Mouse (Mus musculus) heart, postnatal 14 days (tissue): ENCODE results near the gene Kat6b. TPM values are rescaled to one million over a fixed set of nuclear protein-coding genes. Genes with fewer than 3 reads are reported as not detected.

Experiments used
- DNase-seq, 2 experiments: peaks; one replicate each; pipeline ENCODE4 v3.0.0; 2021 to 2022
- intact Hi-C: fragments of 180-260 bp; cut with DNase I; formaldehyde crosslinking; loops from one replicate; pipeline ENCODE4 v1.15.1; 2025
- total RNA-seq, 2 experiments: library from RNA; stranded (reverse); gene quantifications; 2 replicates each; pipeline ENCODE4 v1.2.3; 2021

Gene Kat6b
- total RNA-seq, 2 experiments from 2014 or later: 33.5 to 38.4 TPM

DNA sequence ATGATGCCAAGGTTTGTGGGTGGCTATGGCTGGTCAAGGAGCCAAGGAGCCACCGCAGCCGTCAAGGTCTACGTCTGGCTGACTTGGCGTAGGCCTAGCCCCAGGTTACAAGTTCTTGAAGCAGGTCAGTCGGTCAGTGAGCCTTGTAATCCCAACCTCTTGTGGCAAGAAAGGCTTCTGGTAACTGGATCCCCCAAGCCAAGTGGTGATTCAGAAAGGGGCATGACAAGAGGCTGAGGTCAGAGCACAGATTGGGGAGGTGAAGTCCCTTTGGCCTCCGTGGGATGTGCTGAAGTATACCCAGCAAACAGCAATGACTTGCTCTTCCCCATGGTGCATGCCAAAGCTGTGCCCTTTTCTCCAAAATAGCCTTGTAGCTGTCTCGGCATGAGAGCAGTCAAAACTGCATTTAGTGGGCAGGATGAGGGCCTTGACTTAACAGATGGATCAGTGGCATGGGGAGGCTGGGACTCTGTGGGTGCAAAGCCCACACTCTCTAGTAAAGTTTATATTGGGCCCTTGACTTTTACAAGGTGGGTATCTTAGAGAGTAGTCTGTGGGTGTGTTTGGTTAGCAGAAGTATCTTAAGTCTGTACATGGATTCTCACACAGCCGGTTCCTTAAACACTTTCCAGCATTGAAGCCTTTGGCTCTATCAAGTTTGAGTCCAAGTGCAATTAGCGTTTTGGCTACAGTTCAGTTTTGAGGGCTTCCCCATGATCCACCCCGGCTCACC is 204.3 kb downstream of the Kat6b start:
- intact Hi-C loops: no loop called here
- no peak for DNase-seq

DNA sequence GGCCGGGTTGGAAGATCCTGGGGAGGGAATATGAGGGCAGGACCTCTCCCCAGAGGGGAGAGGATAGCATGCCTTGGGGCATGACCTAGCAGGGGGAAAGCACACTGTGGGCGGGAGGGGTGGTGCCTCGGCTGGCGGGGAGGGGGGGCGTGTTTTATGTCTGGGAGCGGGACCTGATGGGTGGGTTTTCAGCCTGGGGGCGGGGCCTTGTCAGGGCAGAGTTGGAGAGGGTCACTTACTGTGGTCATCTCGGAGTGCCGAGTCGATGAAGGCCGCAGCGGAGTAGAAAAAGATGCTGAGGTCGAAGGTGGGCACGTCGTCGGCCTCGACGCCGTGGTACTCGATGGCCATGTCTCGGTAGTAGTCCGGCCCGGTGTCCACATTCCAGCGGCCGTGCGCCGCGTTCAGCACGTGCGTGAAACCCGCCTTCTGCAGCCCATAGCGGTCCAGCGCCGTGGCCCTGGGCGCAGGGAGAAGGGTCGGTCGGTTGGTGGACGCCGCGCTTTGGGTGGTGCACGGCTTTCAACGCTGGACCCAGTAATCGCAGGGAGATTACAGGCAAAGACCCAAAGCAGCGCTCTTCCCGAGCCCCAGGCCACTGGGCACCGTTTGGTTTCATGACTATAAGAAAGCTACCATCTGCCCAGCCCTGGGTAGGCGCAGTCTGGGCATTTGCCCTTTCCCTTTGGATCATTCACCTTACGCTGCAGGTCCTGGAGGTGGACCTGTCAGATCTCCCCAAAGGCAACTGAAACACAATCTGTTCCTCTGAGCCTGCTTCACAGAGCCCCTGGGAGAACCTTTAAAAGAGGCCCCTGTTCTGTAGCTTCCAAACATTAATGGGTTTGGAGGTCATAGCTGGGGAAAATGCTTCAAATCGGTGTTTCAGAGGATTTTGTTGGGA is 205.4 kb downstream of the Kat6b start:
- intact Hi-C loops: no loop called here
- no peak for DNase-seq

DNA sequence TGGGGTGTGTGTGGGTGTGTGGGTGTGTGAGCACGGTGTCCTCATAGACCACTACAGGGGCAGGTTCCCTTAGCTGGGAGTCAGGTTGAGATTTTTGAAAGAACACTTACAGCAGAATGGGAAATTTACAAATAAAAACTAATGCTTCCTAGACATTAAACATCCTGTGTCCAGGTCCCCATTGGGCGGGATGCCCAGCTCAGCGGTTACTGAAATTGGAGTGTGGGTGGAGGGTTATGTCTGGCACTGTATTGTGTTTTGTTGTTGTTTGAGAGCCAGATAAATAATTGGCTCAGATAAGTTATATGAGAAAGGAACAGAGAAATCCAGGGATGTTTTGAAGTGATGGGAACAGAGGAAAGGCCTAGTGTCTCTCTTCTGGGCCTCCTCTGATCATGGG is 209.8 kb downstream of the Kat6b start:
- intact Hi-C loops: no loop called here
- DNase-seq: no peak

DNA sequence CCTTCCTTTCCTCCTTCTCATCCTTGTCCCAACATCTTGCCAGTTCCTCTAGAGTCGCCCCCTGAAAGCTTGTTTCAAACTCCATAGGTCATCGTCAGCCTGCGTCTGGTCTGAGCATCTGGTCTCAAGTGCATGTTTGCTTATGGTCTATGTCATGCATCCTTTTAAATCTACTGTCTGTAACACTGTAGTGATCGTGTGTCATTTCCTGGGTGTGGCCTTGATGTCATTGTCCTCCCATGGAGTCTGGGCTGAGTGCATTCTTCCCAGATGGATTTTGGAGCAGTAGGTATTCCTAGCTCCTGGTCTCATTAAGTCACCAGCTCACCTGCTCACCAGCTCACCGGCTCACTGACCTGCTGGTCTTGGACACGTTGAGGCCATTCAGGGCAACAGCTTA is 213.8 kb downstream of the Kat6b start:
- intact Hi-C loops: loop anchor here (5.0 kb wide), 1 partner anchor 47 kb away; no protein-coding TSS in a partner anchor
- DNase-seq: no peak

DNA sequence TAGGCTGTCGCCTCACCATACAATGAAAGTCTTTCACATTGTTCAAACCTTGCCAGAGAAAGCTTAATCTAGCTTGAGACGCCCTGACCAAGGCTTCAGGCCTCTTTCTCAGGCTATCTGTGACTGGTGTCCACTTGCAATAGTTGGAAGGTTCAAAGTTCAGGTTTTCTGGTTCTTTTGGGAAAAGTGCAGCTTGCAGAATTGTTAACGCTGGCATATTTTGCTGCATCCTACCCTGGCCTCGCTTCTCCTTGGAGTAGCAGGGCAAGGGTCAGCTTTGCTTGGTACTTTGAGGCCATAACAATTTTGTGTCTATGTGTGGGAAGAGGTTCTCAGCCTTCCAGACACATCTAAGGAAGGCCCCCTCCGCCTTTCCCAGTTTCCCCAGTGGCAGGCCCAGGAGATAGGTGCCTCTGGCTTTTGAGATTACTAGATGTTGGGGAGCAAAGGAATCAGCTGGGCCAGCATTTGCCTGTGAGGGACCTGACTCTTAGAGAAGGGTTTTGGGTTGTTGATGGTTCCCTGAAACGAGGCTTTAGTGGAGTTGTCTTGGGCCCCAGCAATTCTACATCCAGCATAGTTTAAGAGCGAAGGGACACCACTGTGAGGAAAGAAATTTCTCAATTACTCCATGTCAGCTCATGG is 215.1 kb downstream of the Kat6b start:
- intact Hi-C loops: loop anchor here (5.0 kb wide), 1 partner anchor 46 kb away; no protein-coding TSS in a partner anchor
- DNase-seq: no peak

DNA sequence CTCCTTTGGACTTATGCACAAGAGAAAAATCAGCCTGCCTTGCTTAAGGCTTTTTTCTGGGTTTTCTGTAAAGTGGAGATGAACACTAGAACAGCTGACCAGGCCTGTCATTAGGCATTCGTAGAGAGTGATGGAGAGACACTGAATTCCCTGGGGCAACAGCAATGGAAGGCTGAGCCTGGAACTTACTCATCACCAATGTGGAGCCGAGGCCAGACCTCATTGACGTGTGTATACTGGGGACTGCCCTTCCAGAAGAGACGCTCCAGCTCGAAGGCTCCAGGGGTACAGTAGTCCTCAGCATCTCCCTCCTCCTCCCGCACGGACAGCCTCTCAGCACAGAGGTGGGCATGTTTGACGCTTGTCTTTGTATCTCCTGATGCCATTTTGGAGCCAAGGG is 221.5 kb downstream of the Kat6b start:
- DNase-seq: no peak
- intact Hi-C loops: no loop called here

DNA sequence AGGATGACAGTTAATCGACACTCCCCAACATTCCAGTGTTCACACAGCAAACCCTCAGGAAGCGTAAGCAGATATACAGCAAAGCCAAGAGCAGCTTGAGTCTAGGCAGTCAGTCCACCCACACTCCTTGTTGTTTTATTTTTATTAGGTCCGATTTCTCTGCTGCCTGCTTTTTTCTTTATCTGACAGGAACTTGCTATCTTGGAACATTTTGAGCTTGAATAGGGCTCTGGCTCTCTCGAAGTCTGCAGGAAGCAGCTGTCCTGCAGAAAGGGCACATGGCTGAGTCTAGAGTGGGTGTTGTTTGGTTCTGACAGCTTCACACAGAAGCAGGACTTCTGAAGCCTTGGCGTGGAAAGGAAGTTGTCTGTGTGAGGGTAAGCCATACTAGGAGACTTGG is 222.0 kb downstream of the Kat6b start:
- intact Hi-C loops: no loop called here
- peak; percentile 21 to 24 for DNase-seq

DNA sequence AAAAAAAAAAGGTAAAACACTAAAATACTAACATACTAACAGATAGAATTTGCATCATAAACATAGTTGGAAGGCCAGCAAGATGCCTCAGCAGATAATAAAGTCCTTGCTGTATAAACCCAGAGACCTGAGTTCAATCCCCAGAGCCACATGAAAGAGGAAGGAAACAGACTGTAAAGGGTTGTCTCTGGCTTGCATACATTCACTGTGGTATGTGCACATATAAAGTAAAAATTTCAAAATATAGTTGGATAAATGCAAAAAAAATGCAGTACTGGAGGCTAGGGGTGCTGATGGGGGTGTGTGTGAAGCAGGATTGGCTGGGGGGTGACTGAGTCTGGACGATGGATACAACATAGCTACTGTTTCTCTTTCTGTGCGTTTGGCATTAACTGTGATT is 224.2 kb downstream of the Kat6b start:
- intact Hi-C loops: no loop called here
- no peak for DNase-seq

DNA sequence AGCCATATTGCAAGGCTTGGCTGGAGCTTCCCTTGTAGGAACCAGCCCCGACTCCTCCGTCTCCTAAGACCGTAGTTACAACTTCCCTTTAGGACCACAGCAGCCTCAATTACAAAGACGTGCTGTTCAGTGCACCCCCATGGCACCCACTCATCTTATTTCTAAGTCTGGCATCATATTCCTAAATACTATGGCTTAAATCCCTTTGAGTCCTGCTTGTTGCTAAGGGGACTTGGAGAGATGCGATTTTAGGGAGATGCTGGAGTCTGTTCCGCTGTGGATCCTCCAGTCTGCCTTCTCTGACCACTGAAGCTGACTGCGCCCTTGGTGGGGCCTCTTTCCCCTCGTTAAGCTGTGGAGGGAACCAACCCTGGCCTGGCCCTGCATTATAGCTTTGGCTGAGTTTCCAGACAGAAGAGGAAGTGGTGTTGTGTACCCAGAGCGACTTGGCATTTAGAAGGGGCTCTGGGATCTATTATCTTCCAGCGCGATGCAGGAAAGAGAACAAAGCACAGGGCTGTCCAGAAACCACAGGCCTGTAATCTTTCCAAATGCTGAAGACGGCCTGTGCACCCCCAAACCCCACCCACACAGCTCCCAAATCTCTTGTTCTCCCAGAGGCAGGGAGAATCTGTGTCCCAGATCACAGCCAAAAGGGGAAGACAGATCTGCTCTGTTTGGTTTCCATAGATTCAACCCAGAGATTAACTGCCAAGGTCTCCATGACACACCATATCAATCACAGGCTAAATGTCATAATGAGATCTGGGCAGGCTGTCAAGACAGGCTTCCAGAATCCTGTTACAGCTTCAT is 225.7 kb downstream of the Kat6b start:
- peak; percentile 29 to 49 for DNase-seq
- intact Hi-C loops: no loop called here

DNA sequence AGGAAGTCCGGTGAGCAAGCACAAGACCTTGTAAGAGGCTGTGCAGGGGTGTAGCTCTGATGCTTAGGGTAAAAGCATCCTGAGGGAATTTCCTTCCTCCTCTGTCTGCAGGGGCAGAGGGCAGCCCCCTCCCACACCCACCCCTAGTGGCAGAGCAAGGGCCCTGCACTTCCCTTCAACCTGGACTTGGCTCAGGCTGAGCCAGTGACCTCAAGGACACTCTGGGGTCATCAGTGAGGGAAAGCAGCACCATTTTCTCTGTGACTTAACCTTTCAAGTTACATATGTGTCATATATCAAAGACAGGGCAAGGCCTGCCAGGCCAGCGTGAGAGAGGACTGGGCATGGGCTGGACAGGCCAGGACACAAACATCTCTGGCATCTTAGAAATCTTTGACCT is 228.3 kb downstream of the Kat6b start:
- intact Hi-C loops: no loop called here
- DNase-seq: no peak

DNA sequence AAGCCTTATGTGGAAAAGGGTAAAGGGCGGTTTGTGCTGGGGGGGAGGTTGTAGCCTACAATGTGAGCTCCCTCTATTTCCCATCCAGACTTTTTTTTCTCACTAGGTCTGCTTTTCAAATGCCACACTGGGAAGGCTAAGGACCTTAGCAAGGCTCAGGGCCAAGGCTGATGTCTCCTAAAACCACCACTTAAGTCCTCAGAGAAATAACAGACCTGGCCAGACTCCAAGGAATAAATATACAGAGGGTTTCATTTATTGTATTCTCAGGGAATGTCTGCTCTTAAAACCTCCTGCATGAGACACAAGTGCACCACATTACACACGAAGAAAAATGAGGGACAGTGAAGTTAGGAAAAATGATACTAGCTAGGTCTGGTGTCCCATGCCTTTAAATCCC is 230.0 kb downstream of the Kat6b start:
- intact Hi-C loops: no loop called here
- no peak for DNase-seq

DNA sequence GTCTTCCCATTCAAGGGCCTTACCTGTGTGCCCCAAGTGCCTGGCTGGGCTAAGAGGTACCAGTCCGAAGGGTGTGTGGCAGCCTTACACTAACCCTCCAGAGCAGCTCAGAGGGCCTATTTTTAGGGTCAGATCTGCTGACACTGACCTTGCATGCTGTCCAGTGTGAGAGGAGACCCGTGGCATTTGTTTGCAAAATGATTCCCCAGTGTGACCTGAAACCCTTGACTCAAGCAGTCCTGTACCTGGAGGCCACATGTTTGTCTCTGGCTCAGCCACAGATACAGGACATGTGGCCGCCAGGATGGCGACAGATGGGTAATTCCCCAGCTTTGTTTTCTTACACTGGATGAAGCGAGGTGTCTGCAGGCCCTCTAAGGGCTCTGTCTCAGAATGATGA is 233.3 kb downstream of the Kat6b start, which contains the start of gene Dupd1:
Dupd1 (minus strand) TSS at position 91 of the 400 bp plus-strand sequence.
- intact Hi-C loops: no loop called here
- no peak for DNase-seq

DNA sequence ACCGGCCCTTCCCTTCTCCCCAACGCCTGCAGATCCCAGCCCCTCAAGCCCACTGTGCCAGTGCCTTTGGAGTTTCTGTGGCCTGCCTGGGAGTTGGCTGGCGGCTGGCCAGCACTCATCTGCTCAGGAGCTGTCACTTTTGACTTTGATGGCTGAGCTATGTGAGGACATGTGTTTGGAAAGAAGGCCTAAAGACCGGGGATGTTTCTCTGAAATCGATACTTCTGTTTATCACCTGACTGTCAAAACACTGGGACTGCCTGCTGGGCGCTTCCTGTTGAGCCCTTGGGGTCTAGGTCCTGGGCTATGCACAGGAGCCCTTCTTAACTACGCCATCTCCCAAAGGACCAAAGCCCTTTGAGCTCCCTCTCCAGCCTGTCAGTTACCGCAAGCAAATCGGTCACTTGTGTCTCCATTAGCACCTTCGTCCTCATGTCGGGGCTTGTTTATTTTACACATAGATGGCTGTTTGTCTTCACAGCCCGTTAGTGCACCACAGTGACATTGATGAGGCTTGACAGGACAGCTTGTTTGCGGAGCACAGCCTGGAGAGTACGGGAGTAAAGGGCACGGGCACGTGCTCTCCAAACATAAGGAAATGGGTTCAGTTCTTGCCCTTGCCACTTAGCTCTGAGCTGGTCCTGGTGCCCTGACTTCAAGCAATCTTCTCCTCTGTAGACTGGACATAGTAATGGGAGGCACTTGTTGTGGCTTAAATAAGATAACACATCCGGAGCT is 238.6 kb downstream of the Kat6b start:
- no peak for DNase-seq
- intact Hi-C loops: no loop called here

DNA sequence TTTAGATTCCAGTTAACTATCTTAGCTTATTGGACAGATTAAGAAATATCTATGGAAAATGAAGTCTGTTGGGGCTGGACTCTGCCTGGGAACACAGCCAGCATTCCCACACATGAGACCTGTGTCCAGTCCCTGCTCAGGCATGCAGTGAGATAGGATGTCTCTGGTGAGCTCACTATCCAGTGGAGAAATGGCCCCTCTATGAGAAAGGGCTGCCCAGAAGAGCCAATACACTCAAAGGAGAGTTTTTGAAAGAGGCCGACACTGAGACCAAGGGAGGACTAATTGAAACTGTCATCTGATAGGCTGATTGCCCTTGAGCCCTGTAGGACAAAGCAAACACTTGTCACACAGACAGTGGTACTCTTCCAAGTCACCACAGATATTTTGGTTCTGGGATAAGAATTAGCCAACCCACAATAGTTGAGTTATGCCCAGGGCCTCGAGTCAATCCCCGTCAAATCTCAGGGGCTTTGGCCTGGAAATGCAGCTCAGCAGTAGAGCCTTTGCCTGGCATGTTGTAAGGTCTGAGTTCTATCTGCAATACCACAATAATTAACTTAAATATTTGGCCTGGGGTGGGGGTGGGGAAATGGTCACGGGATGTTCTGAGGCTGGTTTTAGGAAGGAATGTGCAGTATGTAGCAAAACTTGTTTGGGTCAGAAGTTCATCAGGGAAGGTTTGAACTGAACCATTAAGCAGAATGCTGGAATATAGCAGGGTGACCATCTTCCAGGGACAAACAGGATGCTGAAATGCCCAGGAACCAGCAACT is 239.4 kb downstream of the Kat6b start:
- DNase-seq: no peak

More for the DNA sequence above, 239.4 kb downstream of the Kat6b start:
- intact Hi-C loops: no loop called here

Other genes starting within 250 kb of the Kat6b start
- under 1 TPM in 1 of 2 experiments, not detected in 1; 0.26 TPM for gene Dupd1, start 233.1 kb downstream of the Kat6b start, total RNA-seq